Mouse (Mus musculus) embryonic facial prominence, embryonic 11.5 days (tissue): Measurements from ENCODE around the gene Zbtb5. TPM values are rescaled to one million over a fixed set of nuclear protein-coding genes. Genes with fewer than 3 reads are reported as not detected.
"Not testable (repeated sequence)": the region's sequence is repeated elsewhere in the genome, so short reads cannot be mapped to it uniquely, and the experiment has no call there.

ENCODE experiments used
- ATAC-seq: fragments of 200-750 bp; cut with Nextera tagmentation; replicated peaks from 2 replicates; pipeline ENCODE4 v1.8.0; 2017; ENCODE audit warnings: low read depth; ENCODE audit not compliant: insufficient number of reproducible peaks, low FRiP score, low TSS enrichment
- DNase-seq: peaks from one replicate; pipeline ENCODE4 v3.0.0-alpha.2; 2015; ENCODE audit warnings: low spot score
- H3K27ac ChIP-seq: fragments of 300-500 bp; sonication (generic); replicated peaks from 2 replicates; pipeline ENCODE4 v1.5.1; 2014; ENCODE audit warnings: mild to moderate bottlenecking, low read depth, low read length, control low read depth
- H3K27me3 ChIP-seq: fragments of 300-500 bp; sonication (generic); 2 replicates; pipeline ENCODE4 v1.6.1; 2014; ENCODE audit warnings: mild to moderate bottlenecking, low read length, moderate library complexity, mixed read lengths; ENCODE audit not compliant: control insufficient read depth, insufficient read depth
- H3K36me3 ChIP-seq: fragments of 300-500 bp; sonication (generic); replicated peaks from 2 replicates; pipeline ENCODE4 v1.6.1; 2014; ENCODE audit warnings: low read depth, mild to moderate bottlenecking, low read length, moderate library complexity, mixed read lengths; ENCODE audit not compliant: control insufficient read depth, insufficient read depth
- H3K4me1 ChIP-seq: fragments of 300-500 bp; sonication (generic); 2 replicates; pipeline ENCODE4 v1.6.1; 2014; ENCODE audit warnings: low read length, mixed read lengths; ENCODE audit not compliant: control insufficient read depth, insufficient read depth
- H3K4me2 ChIP-seq: fragments of 300-500 bp; sonication (generic); 2 replicates; pipeline ENCODE4 v1.6.1; 2014; ENCODE audit warnings: low read depth, mild to moderate bottlenecking, control low read depth, low read length, moderate library complexity
- H3K4me3 ChIP-seq: fragments of 300-500 bp; sonication (generic); 2 replicates; pipeline ENCODE4 v1.5.1; 2014; ENCODE audit warnings: low read depth, low read length, control low read depth
- H3K9ac ChIP-seq: fragments of 300-500 bp; sonication (generic); replicated peaks from 2 replicates; pipeline ENCODE4 v1.6.1; 2014; ENCODE audit warnings: mild to moderate bottlenecking, control low read depth, low read length
- H3K9me3 ChIP-seq: fragments of 300-500 bp; sonication (generic); replicated peaks from 2 replicates; pipeline ENCODE4 v1.6.1; 2016; ENCODE audit warnings: mild to moderate bottlenecking, low read length, inconsistent platforms, mixed read lengths; ENCODE audit not compliant: control insufficient read depth
- WGBS: fragments of 180-500 bp; shearing (Covaris S2); extraction: QIAGEN DNeasy Blood & Tissue Kit; methylation state at CpG from one replicate; pipeline ENCODE4 v1.1.7; 2014; 5-methylcytosine and 5-hydroxymethylcytosine counted together
- polyA plus RNA-seq: library from polyadenylated mRNA; unstranded; fragments of >200 nt; fragmentation: Nextera tagmentation; extraction: Ambion mirVana; gene quantifications from 2 replicates; pipeline ENCODE4 v1.2.1, GENCODE M21; 2014

Zbtb5 gene
- polyA plus RNA-seq, 1 experiment from 2014 or later, result 42.5 TPM

DNA sequence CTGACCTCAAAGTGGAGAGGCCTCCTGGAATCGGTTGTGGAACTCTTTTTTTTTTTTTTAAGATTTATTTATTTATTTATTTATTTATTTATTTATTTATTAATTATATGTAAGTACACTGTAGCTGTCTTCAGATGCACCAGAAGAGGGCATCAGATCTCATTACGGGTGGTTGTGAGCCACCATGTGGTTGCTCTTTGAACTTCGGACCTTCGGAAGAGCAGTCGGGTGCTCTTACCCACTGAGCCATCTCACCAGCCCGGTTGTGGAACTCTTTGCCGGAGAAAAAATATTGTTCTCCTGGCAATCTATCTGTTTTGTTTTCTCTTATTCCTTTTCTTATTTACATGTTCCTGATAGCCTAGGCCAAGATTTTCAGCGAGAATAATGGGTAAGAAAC, 26.7 kb upstream of the Zbtb5 start:
- not testable (repeated sequence) for H3K4me2 ChIP-seq, H3K9ac ChIP-seq, H3K27me3 ChIP-seq, H3K9me3 ChIP-seq, H3K4me1 ChIP-seq, H3K27ac ChIP-seq, DNase-seq, ATAC-seq, H3K4me3 ChIP-seq, H3K36me3 ChIP-seq
- WGBS, result 56% methylated on average over 8 of the region's 8 CpGs

DNA sequence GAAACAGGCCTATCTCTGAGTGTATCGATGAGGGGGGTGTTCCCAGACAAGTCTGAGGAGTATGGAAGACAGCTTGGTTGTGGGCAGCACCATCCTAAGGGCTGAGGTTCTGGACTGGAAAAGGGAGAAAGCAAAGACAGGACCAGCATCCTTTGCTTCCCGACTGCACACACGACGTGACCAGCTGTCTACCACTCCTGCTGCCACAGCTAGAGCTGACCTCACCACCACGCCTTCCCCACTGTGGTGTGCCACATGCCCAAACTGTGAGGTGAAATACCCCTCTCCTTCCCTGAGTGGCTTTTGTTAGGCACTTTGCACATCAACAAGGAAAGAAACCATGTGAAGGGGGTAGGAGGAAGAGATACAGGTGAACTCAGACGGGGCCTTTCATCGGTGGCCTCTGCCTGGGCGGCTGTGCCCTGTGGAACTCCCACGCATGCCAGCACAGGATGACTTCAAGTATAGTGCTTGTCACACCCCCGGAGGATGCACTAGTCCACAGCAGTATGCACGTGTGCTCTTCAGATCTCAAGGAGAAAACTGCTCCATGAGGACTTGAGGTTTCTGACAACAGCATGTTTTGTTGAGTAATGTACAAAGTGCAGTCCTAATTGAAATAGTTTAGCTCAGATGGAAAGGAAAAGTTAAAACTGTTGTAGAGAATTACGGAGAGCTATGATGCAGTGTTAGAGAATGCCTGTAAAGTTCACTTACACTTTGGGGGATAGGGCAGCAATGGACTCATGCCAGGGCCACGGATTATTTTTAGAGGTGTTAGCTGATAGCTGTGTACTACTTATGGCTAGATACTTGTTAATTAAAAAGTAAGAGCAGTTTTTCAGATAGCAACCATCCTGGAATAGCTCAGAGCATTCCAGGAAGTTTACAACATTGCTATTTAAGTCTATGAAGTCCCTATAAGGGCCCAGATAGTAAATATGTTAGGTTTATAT, 25.5 kb upstream of the Zbtb5 start:
- H3K36me3 ChIP-seq, result peaks cover 2% of the 10 kb centered on the region; the same call in 1 of the 2 replicates

DNA sequence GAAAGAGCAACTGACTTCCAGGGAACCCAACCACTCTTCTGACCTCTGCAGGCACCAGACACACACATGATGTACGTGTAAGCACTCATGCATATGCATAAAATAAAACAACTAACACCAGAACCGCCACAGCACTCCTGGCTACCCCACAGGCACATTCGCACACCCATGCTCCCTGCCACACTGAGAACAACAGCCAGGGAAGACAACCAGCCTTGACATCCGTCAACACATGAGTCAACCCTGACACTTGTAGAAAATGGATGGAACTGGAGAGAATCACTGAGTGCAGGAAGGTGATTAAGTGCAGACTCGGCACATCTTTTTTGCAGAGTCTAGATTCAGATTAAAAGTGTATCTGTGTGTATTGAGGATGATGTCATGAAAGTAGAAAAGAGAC, 24.4 kb upstream of the Zbtb5 start:
- H3K36me3 ChIP-seq, result peaks cover 2% of the 10 kb centered on the region; the same call in 1 of the 2 replicates
- no peaks in the 10 kb centered on the region for H3K4me1 ChIP-seq
- H3K4me3 ChIP-seq, result no peak overlapping the region
- no peak overlapping the region for H3K27ac ChIP-seq
- H3K9me3 ChIP-seq, result no peaks in the 10 kb centered on the region
- ATAC-seq (no peak), DNase-seq (no peak)
- H3K9ac ChIP-seq, result no peak overlapping the region
- WGBS, result 83% methylated on average over 5 of the region's 5 CpGs
- H3K27me3 ChIP-seq, result no peaks in the 10 kb centered on the region
- H3K4me2 ChIP-seq, result no peak overlapping the region

More for the DNA sequence above, 25.5 kb upstream of the Zbtb5 start:
- WGBS, result 93% methylated on average over 13 of the region's 13 CpGs
- Histone ChIP-seq H3K27ac (no peak overlapping the region), H3K9ac (no peak overlapping the region), H3K4me2 (no peak overlapping the region), H3K27me3 (no peaks in the 10 kb centered on the region), H3K4me3 (no peak overlapping the region), H3K9me3 (no peaks in the 10 kb centered on the region), H3K4me1 (no peaks in the 10 kb centered on the region)
- ATAC-seq (no peak), DNase-seq (no peak)

DNA sequence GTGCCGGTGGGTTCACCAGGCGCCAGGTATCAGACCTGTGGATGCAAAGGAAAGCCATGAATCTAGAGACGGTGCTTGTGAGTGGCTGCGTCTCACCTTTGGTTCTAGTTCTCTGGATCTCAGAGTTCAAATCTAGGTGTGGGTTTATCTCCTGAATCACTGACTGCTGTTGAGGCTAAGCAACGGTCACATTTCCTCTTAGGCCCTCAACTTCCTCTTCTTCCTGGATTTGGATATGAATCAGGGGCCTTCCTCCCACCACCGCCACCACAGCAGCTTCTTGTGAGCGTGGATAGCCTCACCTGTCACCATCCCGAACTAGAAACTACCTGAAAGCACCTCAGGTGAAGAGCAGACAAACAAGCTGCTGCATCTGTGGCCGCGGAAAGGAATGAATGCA, 23.8 kb upstream of the Zbtb5 start:
- 90% methylated on average over 10 of the region's 10 CpGs for WGBS
- no peak for ATAC-seq

DNA sequence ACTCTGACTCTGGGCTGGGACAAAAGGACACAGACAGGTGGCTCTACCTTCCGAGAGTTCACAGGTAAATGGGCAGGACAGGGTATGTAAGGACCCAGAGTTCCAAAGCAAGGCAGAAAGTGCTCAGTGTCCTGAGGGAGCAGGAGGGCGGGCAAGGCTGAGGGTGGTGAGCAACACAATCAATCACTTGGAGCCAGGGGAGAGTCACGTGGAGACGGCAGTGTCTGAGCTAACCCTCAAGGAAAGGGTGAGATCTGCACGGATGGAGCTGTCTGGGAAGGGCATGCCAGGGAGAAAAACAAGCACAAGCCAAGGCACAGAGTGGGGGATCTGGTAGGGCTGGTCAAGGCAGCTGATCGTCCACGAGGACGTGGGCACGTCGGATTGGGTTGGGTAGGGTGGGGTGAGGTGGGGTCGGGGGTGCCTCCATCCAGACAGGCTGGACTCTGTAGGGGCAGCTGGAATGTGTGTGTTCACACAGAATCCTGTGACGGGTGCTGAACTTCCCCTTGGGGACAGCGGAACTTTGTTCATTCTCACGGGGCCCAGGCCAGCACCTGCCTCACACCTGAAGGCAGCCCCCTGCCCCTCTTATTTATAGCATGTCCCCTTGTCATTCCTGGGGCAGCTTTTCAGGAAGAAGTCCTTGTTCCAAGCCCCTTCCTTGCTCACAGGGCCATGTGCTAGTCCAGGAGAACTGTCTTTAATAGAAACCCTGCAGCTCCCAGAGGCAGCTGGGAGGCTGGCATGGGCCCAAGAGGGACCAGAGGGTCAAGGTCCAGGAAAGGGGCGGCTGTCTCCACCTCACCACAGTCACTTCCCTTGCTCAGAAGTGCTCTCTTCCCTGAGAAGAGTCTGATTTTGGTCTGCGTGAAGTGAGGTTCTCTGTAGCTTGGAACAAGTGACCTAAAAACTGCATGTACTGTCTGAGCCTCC, 22.7 kb upstream of the Zbtb5 start:
- Histone ChIP-seq H3K4me1 (no peaks in the 10 kb centered on the region), H3K27ac (no peak overlapping the region), H3K4me2 (no peak overlapping the region), H3K4me3 (no peak overlapping the region), H3K9ac (no peak overlapping the region), H3K36me3 (no peaks in the 10 kb centered on the region; the same call in 1 of the 2 replicates), H3K9me3 (no peaks in the 10 kb centered on the region), H3K27me3 (no peaks in the 10 kb centered on the region)
- ATAC-seq, result no peak
- 79% methylated on average over 16 of the region's 16 CpGs for WGBS
- DNase-seq, result no peak

More for the DNA sequence above, 23.8 kb upstream of the Zbtb5 start:
- no peak overlapping the region for H3K27ac ChIP-seq
- no peak overlapping the region for H3K4me2 ChIP-seq
- no peaks in the 10 kb centered on the region for H3K4me1 ChIP-seq
- no peak overlapping the region for H3K4me3 ChIP-seq
- peaks cover 2% of the 10 kb centered on the region; the same call in 1 of the 2 replicates for H3K36me3 ChIP-seq
- H3K9ac ChIP-seq, result no peak overlapping the region
- H3K9me3 ChIP-seq, result no peaks in the 10 kb centered on the region
- H3K27me3 ChIP-seq, result no peaks in the 10 kb centered on the region
- DNase-seq, result no peak

DNA sequence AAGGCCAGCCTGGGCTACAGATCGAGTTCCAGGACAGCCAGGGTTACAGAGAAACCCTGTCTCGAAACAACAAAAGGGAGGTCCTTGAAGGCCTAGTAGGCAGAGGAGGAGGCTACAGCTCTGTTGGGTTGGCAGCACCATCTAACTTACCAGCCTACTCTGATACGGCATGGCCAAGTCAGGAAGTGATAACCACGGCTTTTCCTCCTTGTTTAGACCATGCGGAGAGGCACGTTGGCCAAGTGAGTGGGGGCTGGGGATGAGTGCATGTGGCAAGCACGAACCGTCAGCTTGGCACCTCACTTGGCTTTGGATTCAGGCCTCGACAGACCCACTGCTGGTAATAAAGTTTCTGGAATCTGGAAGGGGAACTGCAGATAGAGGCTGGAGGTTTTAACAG, 20.4 kb upstream of the Zbtb5 start:
- Histone ChIP-seq H3K27ac (no peak overlapping the region), H3K9me3 (no peaks in the 10 kb centered on the region), H3K27me3 (no peaks in the 10 kb centered on the region), H3K36me3 (no peaks in the 10 kb centered on the region; the same call in 1 of the 2 replicates), H3K9ac (no peak overlapping the region), H3K4me3 (no peak overlapping the region), H3K4me1 (no peaks in the 10 kb centered on the region), H3K4me2 (no peak overlapping the region)
- 92% methylated on average over 9 of the region's 9 CpGs for WGBS
- DNase-seq (no peak), ATAC-seq (no peak)

DNA sequence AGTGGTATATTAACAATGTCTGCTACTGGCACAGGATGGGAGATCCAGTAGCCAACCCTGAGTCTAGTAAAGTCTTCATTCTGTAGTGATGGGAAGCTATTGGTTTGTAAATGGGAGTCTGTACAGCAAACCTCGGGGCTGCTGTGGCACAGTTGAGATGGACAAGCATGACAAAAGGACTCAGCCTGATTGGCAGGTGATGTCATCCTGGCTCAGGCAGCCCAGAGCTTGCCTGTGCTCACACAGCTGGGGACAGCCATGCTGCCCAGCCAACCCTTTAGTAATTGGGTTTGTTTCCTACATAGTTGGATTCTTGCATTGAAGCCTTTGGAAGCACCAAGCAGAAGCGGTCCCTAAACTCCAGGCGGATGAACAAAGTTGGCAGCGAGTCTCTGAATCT, 14.2 kb upstream of the Zbtb5 start:
- no peaks in the 10 kb centered on the region for H3K27me3 ChIP-seq
- DNase-seq (no peak), ATAC-seq (no peak)
- H3K4me2 ChIP-seq, result no peak overlapping the region
- no peak overlapping the region for H3K27ac ChIP-seq
- H3K4me1 ChIP-seq, result no peaks in the 10 kb centered on the region
- no peak overlapping the region for H3K9ac ChIP-seq
- no peaks in the 10 kb centered on the region for H3K36me3 ChIP-seq
- 87% methylated on average over 4 of the region's 4 CpGs for WGBS
- no peak overlapping the region for H3K4me3 ChIP-seq
- no peaks in the 10 kb centered on the region for H3K9me3 ChIP-seq
